Mouse (Mus musculus): ENCODE measurements around the gene Pakap. TPM values are rescaled to one million over a fixed set of nuclear protein-coding genes. Genes with fewer than 3 reads are reported as not detected.

The Pakap gene
- polyA plus RNA-seq, 1 experiment: 7.1 TPM

DNA sequence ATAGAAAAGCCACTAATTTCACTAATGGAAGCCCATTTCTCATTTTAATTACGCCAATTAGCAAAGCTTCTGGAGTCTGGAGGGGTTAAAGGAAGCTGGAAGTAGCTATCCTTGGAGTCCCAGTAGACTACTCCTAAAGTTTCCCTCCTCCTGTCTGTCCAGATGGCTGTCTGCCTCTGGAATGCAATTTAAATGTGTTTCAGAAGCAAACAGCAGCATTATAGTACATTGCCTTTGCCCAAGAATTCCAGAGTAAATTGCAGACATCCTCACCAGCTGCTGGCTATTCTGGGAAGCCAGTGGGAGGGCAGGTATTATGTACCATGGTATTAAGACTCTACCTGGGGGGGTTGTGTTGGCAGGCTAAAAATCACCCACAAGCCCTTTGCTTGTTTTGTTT lies 283.8 kb downstream of the Pakap start:
- Histone ChIP-seq H3K79me3 (ENCODE audit: low read depth) (peaks cover 76% of the 10 kb centered on the region), H3K36me3 (ENCODE audit: control insufficient read depth, insufficient read depth) (peaks cover 66% of the 10 kb centered on the region), H3ac (ENCODE audit: control insufficient read depth, insufficient read length, low read depth) (no peak overlapping the region), H3K79me2 (ENCODE audit: control insufficient read depth, insufficient read depth) (peaks cover 98% of the 10 kb centered on the region), H3K4me3 (ENCODE audit: insufficient read depth, poor library complexity, severe bottlenecking) (no peak overlapping the region), H3K27me3 (ENCODE audit: control insufficient read depth, insufficient read depth, insufficient read length) (no peaks in the 10 kb centered on the region)
- no peak for TF ChIP-seq CEBPB (IDR thresholded peaks at IDR 0.05; ENCODE audit: low read depth)
- no peak for TF ChIP-seq MYOD1 (IDR thresholded peaks at IDR 0.05; ENCODE audit: control insufficient read depth, insufficient read length, low read depth)
- TF ChIP-seq USF1 (IDR thresholded peaks at IDR 0.05; ENCODE audit: low read depth): no peak
- no peak for TF ChIP-seq FOSL1 (IDR thresholded peaks at IDR 0.05; ENCODE audit: insufficient read depth, low read length, poor library complexity, severe bottlenecking)
- no peak for TF ChIP-seq MYOG (IDR thresholded peaks at IDR 0.05; ENCODE audit: control insufficient read depth, extremely low read depth, insufficient read length)
- TF ChIP-seq MAX (IDR thresholded peaks at IDR 0.05): no peak
- TF ChIP-seq CTCF (IDR thresholded peaks at IDR 0.05; ENCODE audit: control insufficient read depth, insufficient read depth, insufficient read length): no peak

DNA sequence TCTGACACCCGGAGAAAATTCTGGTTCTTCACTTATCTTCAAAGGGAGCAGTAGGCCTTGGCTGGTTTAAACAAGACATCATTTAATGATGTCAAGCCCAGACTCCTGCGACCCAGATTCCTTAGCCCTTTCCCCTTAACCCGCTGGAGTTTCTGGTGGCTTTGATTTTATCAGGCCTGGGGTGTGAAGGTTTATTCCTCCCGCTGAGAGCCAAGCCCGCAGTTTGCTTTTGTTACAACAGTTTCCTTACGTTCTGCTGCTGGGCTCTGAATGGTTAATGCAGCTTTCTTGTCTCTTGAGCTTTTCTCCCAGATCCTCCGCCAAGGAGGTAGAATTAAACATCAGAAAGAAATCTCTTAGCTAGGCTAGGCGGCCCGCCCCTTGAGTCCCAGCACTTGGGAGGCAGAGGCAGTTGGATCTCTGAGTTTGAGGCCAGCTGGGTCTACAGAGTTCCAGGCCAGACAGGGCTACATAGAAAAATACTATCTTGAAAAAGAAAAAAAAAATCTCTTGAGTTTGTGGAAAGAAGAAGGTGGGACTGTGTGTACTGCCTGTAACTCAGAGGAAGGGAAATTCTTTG lies 284.6 kb downstream of the Pakap start:
- no peaks in the 10 kb centered on the region for H3K27me3 ChIP-seq (ENCODE audit: control insufficient read depth, insufficient read depth, insufficient read length)
- TF ChIP-seq MYOD1 (IDR thresholded peaks at IDR 0.05; ENCODE audit: control insufficient read depth, insufficient read length, low read depth): no peak
- TF ChIP-seq USF1 (IDR thresholded peaks at IDR 0.05; ENCODE audit: low read depth): no peak
- no peak for TF ChIP-seq CTCF (IDR thresholded peaks at IDR 0.05; ENCODE audit: control insufficient read depth, insufficient read depth, insufficient read length)
- no peak for TF ChIP-seq MYOG (IDR thresholded peaks at IDR 0.05; ENCODE audit: control insufficient read depth, extremely low read depth, insufficient read length)
- TF ChIP-seq CEBPB (IDR thresholded peaks at IDR 0.05; ENCODE audit: low read depth): no peak
- TF ChIP-seq MAX (IDR thresholded peaks at IDR 0.05): no peak
- no peak for TF ChIP-seq FOSL1 (IDR thresholded peaks at IDR 0.05; ENCODE audit: insufficient read depth, low read length, poor library complexity, severe bottlenecking)
- H3K79me3 ChIP-seq (ENCODE audit: low read depth): peaks cover 75% of the 10 kb centered on the region
- H3K4me3 ChIP-seq (ENCODE audit: insufficient read depth, poor library complexity, severe bottlenecking): no peak overlapping the region
- H3K36me3 ChIP-seq (ENCODE audit: control insufficient read depth, insufficient read depth): peaks cover 74% of the 10 kb centered on the region
- no peak overlapping the region for H3ac ChIP-seq (ENCODE audit: control insufficient read depth, insufficient read length, low read depth)
- H3K79me2 ChIP-seq (ENCODE audit: control insufficient read depth, insufficient read depth): peaks cover 98% of the 10 kb centered on the region

DNA sequence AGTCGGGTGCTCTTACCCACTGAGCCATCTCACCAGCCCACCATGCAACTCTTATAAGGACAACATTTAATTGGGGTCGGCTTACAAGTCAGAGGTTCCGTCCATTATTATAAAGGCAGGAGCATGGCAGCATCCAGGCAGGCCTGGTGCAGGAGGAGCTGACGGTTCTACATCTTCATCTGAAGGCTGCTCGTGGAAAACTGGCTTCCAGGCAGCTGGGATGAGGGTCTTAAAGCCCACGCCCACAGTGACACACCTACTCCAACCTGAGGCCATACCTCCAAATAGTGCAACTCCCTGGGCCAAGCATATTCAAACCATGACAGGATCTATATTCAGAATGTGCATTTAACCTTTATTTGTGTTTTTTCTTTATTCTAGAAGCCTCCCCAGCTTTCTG lies 286.2 kb downstream of the Pakap start:
- no peak for TF ChIP-seq CTCF (IDR thresholded peaks at IDR 0.05; ENCODE audit: control insufficient read depth, insufficient read depth, insufficient read length)
- TF ChIP-seq MYOG (IDR thresholded peaks at IDR 0.05; ENCODE audit: control insufficient read depth, extremely low read depth, insufficient read length): no peak
- no peak for TF ChIP-seq MYOD1 (IDR thresholded peaks at IDR 0.05; ENCODE audit: control insufficient read depth, insufficient read length, low read depth)
- no peak for TF ChIP-seq CEBPB (IDR thresholded peaks at IDR 0.05; ENCODE audit: low read depth)
- no peak for TF ChIP-seq MAX (IDR thresholded peaks at IDR 0.05)
- TF ChIP-seq USF1 (IDR thresholded peaks at IDR 0.05; ENCODE audit: low read depth): no peak
- no peak for TF ChIP-seq FOSL1 (IDR thresholded peaks at IDR 0.05; ENCODE audit: insufficient read depth, low read length, poor library complexity, severe bottlenecking)
- no peak overlapping the region for H3K4me3 ChIP-seq (ENCODE audit: insufficient read depth, poor library complexity, severe bottlenecking)
- H3ac ChIP-seq (ENCODE audit: control insufficient read depth, insufficient read length, low read depth): no peak overlapping the region
- H3K79me3 ChIP-seq (ENCODE audit: low read depth): peaks cover 76% of the 10 kb centered on the region
- H3K36me3 ChIP-seq (ENCODE audit: control insufficient read depth, insufficient read depth): peaks cover 87% of the 10 kb centered on the region
- H3K79me2 ChIP-seq (ENCODE audit: control insufficient read depth, insufficient read depth): peaks cover 98% of the 10 kb centered on the region
- no peaks in the 10 kb centered on the region for H3K27me3 ChIP-seq (ENCODE audit: control insufficient read depth, insufficient read depth, insufficient read length)

DNA sequence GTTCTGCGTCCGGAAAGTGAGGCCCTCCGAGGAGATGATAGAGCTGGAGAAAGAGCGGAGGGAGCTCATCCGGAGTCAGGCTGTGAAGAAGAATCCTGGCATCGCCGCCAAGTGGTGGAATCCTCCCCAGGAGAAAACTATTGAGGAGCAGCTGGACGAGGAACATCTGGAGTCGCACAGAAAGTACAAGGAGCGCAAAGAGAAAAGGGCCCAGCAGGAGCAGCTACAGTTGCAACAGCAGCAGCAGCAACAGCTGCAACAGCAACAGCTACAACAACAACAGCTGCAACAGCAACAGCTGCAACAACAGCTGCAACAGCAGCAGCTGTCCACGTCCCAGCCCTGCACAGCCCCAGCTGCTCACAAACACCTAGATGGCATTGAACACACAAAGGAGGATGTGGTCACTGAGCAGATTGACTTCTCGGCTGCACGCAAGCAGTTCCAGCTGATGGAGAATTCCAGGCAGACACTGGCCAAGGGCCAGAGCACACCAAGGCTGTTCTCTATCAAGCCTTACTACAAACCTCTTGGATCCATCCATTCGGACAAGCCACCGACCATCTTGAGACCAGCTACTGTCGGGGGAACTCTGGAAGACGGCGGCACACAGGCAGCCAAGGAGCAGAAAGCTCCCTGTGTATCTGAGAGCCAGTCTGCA lies 287.4 kb downstream of the Pakap start:
- Histone ChIP-seq H3K79me3 (ENCODE audit: low read depth) (peaks cover 77% of the 10 kb centered on the region), H3K4me3 (ENCODE audit: insufficient read depth, poor library complexity, severe bottlenecking) (no peak overlapping the region), H3ac (ENCODE audit: control insufficient read depth, insufficient read length, low read depth) (no peak overlapping the region), H3K79me2 (ENCODE audit: control insufficient read depth, insufficient read depth) (peaks cover 98% of the 10 kb centered on the region), H3K27me3 (ENCODE audit: control insufficient read depth, insufficient read depth, insufficient read length) (no peaks in the 10 kb centered on the region), H3K36me3 (ENCODE audit: control insufficient read depth, insufficient read depth) (peaks cover 79% of the 10 kb centered on the region)
- TF ChIP-seq USF1 (IDR thresholded peaks at IDR 0.05; ENCODE audit: low read depth): no peak
- no peak for TF ChIP-seq CEBPB (IDR thresholded peaks at IDR 0.05; ENCODE audit: low read depth)
- no peak for TF ChIP-seq FOSL1 (IDR thresholded peaks at IDR 0.05; ENCODE audit: insufficient read depth, low read length, poor library complexity, severe bottlenecking)
- no peak for TF ChIP-seq CTCF (IDR thresholded peaks at IDR 0.05; ENCODE audit: control insufficient read depth, insufficient read depth, insufficient read length)
- TF ChIP-seq MYOD1 (IDR thresholded peaks at IDR 0.05; ENCODE audit: control insufficient read depth, insufficient read length, low read depth): peak; percentile 97
- no peak for TF ChIP-seq MAX (IDR thresholded peaks at IDR 0.05)
- no peak for TF ChIP-seq MYOG (IDR thresholded peaks at IDR 0.05; ENCODE audit: control insufficient read depth, extremely low read depth, insufficient read length)

DNA sequence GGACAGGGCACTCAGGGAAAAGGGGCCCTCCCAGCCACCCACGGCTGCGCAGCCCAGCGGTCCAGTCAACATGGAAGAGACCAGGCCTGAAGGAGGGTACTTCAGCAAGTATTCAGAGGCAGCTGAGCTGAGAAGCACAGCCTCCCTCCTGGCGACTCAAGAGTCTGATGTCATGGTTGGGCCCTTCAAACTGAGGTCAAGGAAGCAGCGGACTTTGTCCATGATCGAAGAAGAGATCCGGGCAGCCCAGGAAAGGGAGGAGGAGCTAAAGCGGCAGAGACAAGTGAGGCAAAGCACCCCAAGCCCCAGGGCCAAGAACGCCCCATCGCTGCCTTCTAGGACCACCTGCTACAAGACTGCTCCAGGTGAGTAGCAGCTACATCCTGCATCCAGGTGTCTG lies 288.7 kb downstream of the Pakap start:
- H3K79me2 ChIP-seq (ENCODE audit: control insufficient read depth, insufficient read depth): peaks cover 98% of the 10 kb centered on the region
- no peaks in the 10 kb centered on the region for H3K27me3 ChIP-seq (ENCODE audit: control insufficient read depth, insufficient read depth, insufficient read length)
- no peak for TF ChIP-seq USF1 (IDR thresholded peaks at IDR 0.05; ENCODE audit: low read depth)
- no peak for TF ChIP-seq MAX (IDR thresholded peaks at IDR 0.05)
- no peak for TF ChIP-seq FOSL1 (IDR thresholded peaks at IDR 0.05; ENCODE audit: insufficient read depth, low read length, poor library complexity, severe bottlenecking)
- TF ChIP-seq MYOG (IDR thresholded peaks at IDR 0.05; ENCODE audit: control insufficient read depth, extremely low read depth, insufficient read length): no peak
- no peak for TF ChIP-seq CEBPB (IDR thresholded peaks at IDR 0.05; ENCODE audit: low read depth)
- TF ChIP-seq CTCF (IDR thresholded peaks at IDR 0.05; ENCODE audit: control insufficient read depth, insufficient read depth, insufficient read length): no peak
- no peak for TF ChIP-seq MYOD1 (IDR thresholded peaks at IDR 0.05; ENCODE audit: control insufficient read depth, insufficient read length, low read depth)
- H3K79me3 ChIP-seq (ENCODE audit: low read depth): peaks cover 72% of the 10 kb centered on the region
- H3K36me3 ChIP-seq (ENCODE audit: control insufficient read depth, insufficient read depth): peaks cover 76% of the 10 kb centered on the region
- no peak overlapping the region for H3K4me3 ChIP-seq (ENCODE audit: insufficient read depth, poor library complexity, severe bottlenecking)
- no peak overlapping the region for H3ac ChIP-seq (ENCODE audit: control insufficient read depth, insufficient read length, low read depth)
